In the genomic region with DNA sequence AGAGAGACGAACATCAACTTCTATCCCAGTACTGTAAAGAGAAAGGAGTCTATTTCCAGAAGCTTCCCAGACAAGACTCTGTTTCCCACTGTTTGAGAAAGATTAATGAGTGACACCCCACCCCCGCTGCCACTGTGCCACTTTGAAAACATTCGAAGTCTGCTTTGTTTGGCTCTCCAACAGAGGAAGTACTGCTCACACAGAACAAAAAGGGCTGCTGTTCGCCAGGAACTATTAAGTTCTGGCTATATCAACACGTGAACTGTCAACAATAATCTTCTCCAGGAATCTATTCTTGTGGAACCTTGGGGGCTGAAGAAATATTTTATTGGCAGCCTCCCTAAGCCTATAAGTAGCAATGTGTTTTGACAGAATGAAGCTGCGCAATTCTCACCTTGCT, we compare ENCODE assay signal across 14 mouse cellular contexts.
DNase-seq lines count a peak whose midpoint lies in the region; ATAC-seq and TF ChIP-seq lines count a peak whose summit lies in the region.
"Had no signal": no experiment of that assay in that cellular context is flagged by ENCODE, and none has a peak within 500 bp of the region (broad histone marks: within the 10 kb centered on the region; RNA-seq: fewer than 3 reads in every experiment).

No protein-coding gene starts in this region.

- no peak overlapping the region for H3K4me2 ChIP-seq in midbrain, postnatal 0 days (ENCODE audit: low read depth, low read length, poor library complexity, severe bottlenecking)
- H3K4me2 ChIP-seq in midbrain, embryonic 11.5 days, result no peak overlapping the region
- no peak overlapping the region for H3K4me2 ChIP-seq in embryonic facial prominence, embryonic 11.5 days (ENCODE audit: low read depth, low read length)
- H3K4me2 ChIP-seq: lung, embryonic 15.5 days had no signal

- ATAC-seq in midbrain, postnatal 0 days (ENCODE audit: low FRiP score), result no peak
- ATAC-seq in midbrain, embryonic 11.5 days (ENCODE audit: low FRiP score), result no peak
- ATAC-seq in embryonic facial prominence, embryonic 11.5 days (replicated peaks; ENCODE audit: insufficient number of reproducible peaks, low FRiP score, low TSS enrichment, low read depth), result no peak
- ATAC-seq: midbrain, embryonic 16.5 days had no signal

- no peak for TF ChIP-seq CTCF in kidney, adult 2 months (conservative IDR thresholded peaks at IDR 0.05; ENCODE audit: insufficient read depth, insufficient read length, low read depth, low read length)
- TF ChIP-seq CTCF in midbrain, postnatal 0 days (IDR thresholded peaks at IDR 0.05), result no peak

- TF ChIP-seq POLR2A in kidney, adult 2 months (IDR thresholded peaks at IDR 0.05; ENCODE audit: low read depth, low read length), result no peak

- no peak overlapping the region for H3K27ac ChIP-seq in kidney, adult 2 months (ENCODE audit: insufficient read depth, low read depth, low read length)
- no peak overlapping the region for H3K27ac ChIP-seq in midbrain, postnatal 0 days (ENCODE audit: low read depth, low read length)
- H3K27ac ChIP-seq in midbrain, embryonic 11.5 days (ENCODE audit: low read depth, low read length), result no peak overlapping the region
- H3K27ac ChIP-seq in embryonic facial prominence, embryonic 11.5 days (replicated peaks; ENCODE audit: low read depth, low read length), result no peak overlapping the region
- H3K27ac ChIP-seq: heart, embryonic 10.5 days; lung, embryonic 15.5 days had no signal

- no peaks in the 10 kb centered on the region for H3K36me3 ChIP-seq in kidney, adult 2 months (ENCODE audit: control insufficient read depth, insufficient read depth, low read length)
- H3K36me3 ChIP-seq in midbrain, postnatal 0 days (ENCODE audit: insufficient read depth, low read length), result no peaks in the 10 kb centered on the region
- H3K36me3 ChIP-seq in midbrain, embryonic 11.5 days (ENCODE audit: control insufficient read depth, insufficient read depth, low read length), result no peaks in the 10 kb centered on the region
- no peaks in the 10 kb centered on the region for H3K36me3 ChIP-seq in embryonic facial prominence, embryonic 11.5 days (replicated peaks; ENCODE audit: control insufficient read depth, insufficient read depth, low read depth, low read length)
- H3K36me3 ChIP-seq: heart, embryonic 10.5 days; lung, embryonic 15.5 days had no signal

- H3K9me3 ChIP-seq in midbrain, postnatal 0 days (ENCODE audit: low read length), result no peaks in the 10 kb centered on the region
- no peaks in the 10 kb centered on the region for H3K9me3 ChIP-seq in midbrain, embryonic 11.5 days (ENCODE audit: control insufficient read depth, low read length)
- H3K9me3 ChIP-seq in embryonic facial prominence, embryonic 11.5 days (replicated peaks; ENCODE audit: control insufficient read depth, low read length), result no peaks in the 10 kb centered on the region
- H3K9me3 ChIP-seq: heart, embryonic 10.5 days; lung, embryonic 15.5 days had no signal

- no peak overlapping the region for H3K9ac ChIP-seq in midbrain, postnatal 0 days (replicated peaks; ENCODE audit: low read length, poor library complexity, severe bottlenecking)
- H3K9ac ChIP-seq in midbrain, embryonic 11.5 days (ENCODE audit: low read length), result no peak overlapping the region
- H3K9ac ChIP-seq in embryonic facial prominence, embryonic 11.5 days (replicated peaks; ENCODE audit: low read length), result no peak overlapping the region
- H3K9ac ChIP-seq: lung, embryonic 15.5 days had no signal

- H3K4me3 ChIP-seq in kidney, adult 2 months (ENCODE audit: insufficient read depth, low read depth, low read length), result no peak overlapping the region
- H3K4me3 ChIP-seq in midbrain, postnatal 0 days (ENCODE audit: low read depth, low read length), result no peak overlapping the region
- H3K4me3 ChIP-seq in midbrain, embryonic 11.5 days (ENCODE audit: low read depth, low read length), result no peak overlapping the region
- no peak overlapping the region for H3K4me3 ChIP-seq in embryonic facial prominence, embryonic 11.5 days (ENCODE audit: low read depth, low read length)
- H3K4me3 ChIP-seq: erythroblast, embryonic 14.5 days; heart, embryonic 10.5 days; lung, embryonic 15.5 days had no signal

- DNase-seq in kidney, adult 2 months, result peak; percentile 2
- no peak for DNase-seq in kidney, adult 8-10 months
- peak; percentile 56 for DNase-seq in midbrain, postnatal 0 days (ENCODE audit: low spot score)
- DNase-seq in midbrain, embryonic 11.5 days (ENCODE audit: low spot score, missing footprints), result no peak
- peak; percentile 25 for DNase-seq in embryonic facial prominence, embryonic 11.5 days (ENCODE audit: low spot score)
- peak; percentile 57 for DNase-seq in retina, embryonic 14.5 days (ENCODE audit: low spot score)
- DNase-seq in cerebellum, adult 9-10 months, result no peak
- DNase-seq: cerebellum, adult 8-10 months; layer of hippocampus, adult 9-11 months had no signal

- H3K4me1 ChIP-seq in kidney, adult 2 months (ENCODE audit: control insufficient read depth, insufficient read depth, low read length), result no peaks in the 10 kb centered on the region
- H3K4me1 ChIP-seq in midbrain, postnatal 0 days (ENCODE audit: insufficient read depth, low read length), result no peaks in the 10 kb centered on the region
- no peaks in the 10 kb centered on the region for H3K4me1 ChIP-seq in midbrain, embryonic 11.5 days (ENCODE audit: control insufficient read depth, insufficient read depth, low read length)
- H3K4me1 ChIP-seq in embryonic facial prominence, embryonic 11.5 days (ENCODE audit: control insufficient read depth, insufficient read depth, low read length), result no peaks in the 10 kb centered on the region
- H3K4me1 ChIP-seq: heart, embryonic 10.5 days had no signal

- 18% methylated on average over 6 of the region's 6 CpGs for WGBS in kidney, adult 2 months
- 42% methylated on average over 6 of the region's 6 CpGs for WGBS in midbrain, postnatal 0 days
- 49% methylated on average over 6 of the region's 6 CpGs for WGBS in midbrain, embryonic 11.5 days
- WGBS in embryonic facial prominence, embryonic 11.5 days, result 26% methylated on average over 6 of the region's 6 CpGs

- no peaks in the 10 kb centered on the region; the same call in 1 of the 2 replicates for H3K27me3 ChIP-seq in kidney, adult 2 months (replicated peaks; ENCODE audit: control insufficient read depth, insufficient read depth, low read length)
- H3K27me3 ChIP-seq in midbrain, postnatal 0 days (ENCODE audit: insufficient read depth, low read length), result no peaks in the 10 kb centered on the region
- no peaks in the 10 kb centered on the region for H3K27me3 ChIP-seq in midbrain, embryonic 11.5 days (ENCODE audit: control insufficient read depth, insufficient read depth, low read length)
- H3K27me3 ChIP-seq in embryonic facial prominence, embryonic 11.5 days (ENCODE audit: control insufficient read depth, insufficient read depth, low read length), result no peaks in the 10 kb centered on the region
- H3K27me3 ChIP-seq: CH12.LX; lung, embryonic 15.5 days had no signal

Comparison
In these comparisons a context has a peak if more than half of its experiments do, and no peak if none do; other contexts are left out.
1. DNase-seq: peak in kidney, adult 2 months (single experiment), midbrain, postnatal 0 days (single experiment), embryonic facial prominence, embryonic 11.5 days (single experiment) and retina, embryonic 14.5 days (single experiment); none in kidney, adult 8-10 months (0 of 2), midbrain, embryonic 11.5 days (single experiment) and cerebellum, adult 9-10 months (single experiment).